Mouse (Mus musculus) myocyte (in vitro differentiated cells): ENCODE data around the gene Tmem120b. TPM values are rescaled to one million over a fixed set of nuclear protein-coding genes. Genes with fewer than 3 reads are reported as not detected.

Experiments used
- H3K27me3 ChIP-seq: one replicate; pipeline ENCODE4 v1.6.1; 2011; ENCODE audit not compliant: control insufficient read depth, insufficient read depth, insufficient read length
- H3K36me3 ChIP-seq: one replicate; pipeline ENCODE4 v1.6.1; 2011; ENCODE audit not compliant: control insufficient read depth, insufficient read depth
- H3K4me2 ChIP-seq: one replicate; pipeline ENCODE4 v1.6.1; 2011; ENCODE audit warnings: low read depth, control low read depth
- H3K4me3 ChIP-seq: one replicate; pipeline ENCODE4 v1.5.1; 2011; ENCODE audit warnings: mild to moderate bottlenecking, control low read depth, moderate library complexity
- H3K79me2 ChIP-seq: one replicate; pipeline ENCODE4 v1.6.1; 2011; ENCODE audit not compliant: control insufficient read depth, insufficient read depth
- H3ac ChIP-seq: one replicate; pipeline ENCODE4 v1.6.1; 2011; ENCODE audit not compliant: control insufficient read depth, insufficient read length
- CEBPB ChIP-seq: IDR thresholded peaks from 2 replicates; pipeline ENCODE4 v1.6.1; 2011; ENCODE audit warnings: mild to moderate bottlenecking, moderate library complexity; ENCODE audit not compliant: poor library complexity, insufficient read depth, severe bottlenecking
- E2F4 ChIP-seq: IDR thresholded peaks from one replicate; pipeline ENCODE4 v1.6.1; 2011; ENCODE audit warnings: mild to moderate bottlenecking, control low read depth, moderate library complexity; ENCODE audit not compliant: insufficient read depth
- MAX ChIP-seq: IDR thresholded peaks from one replicate; pipeline ENCODE4 v1.6.1; 2011; ENCODE audit warnings: low read depth, mild to moderate bottlenecking, control low read depth
- MYOD1 ChIP-seq, 3 experiments: IDR thresholded peaks; one replicate each; pipeline ENCODE4 v1.6.1; 2011; ENCODE audit warnings: control low read depth in 2 of 3, low read depth in 2 of 3, mild to moderate bottlenecking in 2 of 3, moderate library complexity in 1 of 3; ENCODE audit not compliant: insufficient read length in 2 of 3, control insufficient read depth in 1 of 3
- MYOG ChIP-seq, 3 experiments: IDR thresholded peaks; one replicate each; pipeline ENCODE4 v1.6.1; 2011; ENCODE audit warnings: control low read depth in 2 of 3, low read depth in 2 of 3, mild to moderate bottlenecking in 2 of 3; ENCODE audit not compliant: insufficient read length in 2 of 3, control insufficient read depth in 1 of 3, insufficient read depth in 1 of 3
- POLR2A ChIP-seq: IDR thresholded peaks from one replicate; pipeline ENCODE4 v1.6.1; 2011; ENCODE audit warnings: low read depth, mild to moderate bottlenecking, control low read depth, moderate library complexity; ENCODE audit not compliant: insufficient read length
- POLR2AphosphoS2 ChIP-seq: IDR thresholded peaks from one replicate; pipeline ENCODE4 v1.6.1; 2011; ENCODE audit warnings: low read depth, control low read depth; ENCODE audit not compliant: insufficient read length
- REST ChIP-seq: IDR thresholded peaks from one replicate; pipeline ENCODE4 v1.6.1; 2011; ENCODE audit warnings: mild to moderate bottlenecking, control low read depth, moderate library complexity; ENCODE audit not compliant: insufficient read depth, insufficient read length
- SRF ChIP-seq: IDR thresholded peaks from one replicate; pipeline ENCODE4 v1.6.1; 2011; ENCODE audit warnings: low read depth; ENCODE audit not compliant: control insufficient read depth, insufficient read length
- TCF12 ChIP-seq: IDR thresholded peaks from one replicate; pipeline ENCODE4 v1.6.1; 2011; ENCODE audit warnings: mild to moderate bottlenecking, control low read depth; ENCODE audit not compliant: poor library complexity, insufficient read depth, severe bottlenecking
- TCF3 ChIP-seq: IDR thresholded peaks from one replicate; pipeline ENCODE4 v1.6.1; 2011; ENCODE audit warnings: low read depth, control low read depth; ENCODE audit not compliant: insufficient read length
- USF1 ChIP-seq: IDR thresholded peaks from one replicate; pipeline ENCODE4 v1.6.1; 2011; ENCODE audit warnings: low read depth, mild to moderate bottlenecking, control low read depth, moderate library complexity
- polyA plus RNA-seq: library from polyadenylated mRNA; unstranded; fragments of >200 nt; fragmentation: generic; extraction: Trizol; gene quantifications from one replicate; pipeline ENCODE4 v1.2.1, GENCODE M21; 2012; ENCODE audit warnings: missing spikeins

Tmem120b gene
- polyA plus RNA-seq, 1 experiment = 41.3 TPM

DNA sequence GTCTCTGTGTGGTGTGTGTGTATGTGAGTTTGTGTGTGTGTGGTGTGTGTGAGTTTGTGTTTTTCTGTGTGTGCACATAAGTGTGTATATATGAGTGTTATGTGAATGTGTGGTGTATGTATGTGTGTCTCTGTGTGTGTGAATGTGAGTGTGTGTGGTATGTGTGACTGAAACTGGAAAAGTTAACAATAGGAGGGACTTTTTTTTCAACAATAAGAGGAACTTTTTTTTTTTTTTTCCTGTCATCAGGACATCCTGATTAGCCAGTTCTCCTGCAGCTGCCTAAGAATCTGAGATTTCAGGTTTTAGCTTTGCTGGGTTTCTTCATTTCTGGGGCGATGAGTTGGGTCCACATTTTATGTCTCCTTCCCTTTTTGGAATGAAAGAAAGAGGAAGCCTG, 11.4 kb downstream of the Tmem120b start:
- peak overlapping the region; percentile 40 for H3K4me2 ChIP-seq

DNA sequence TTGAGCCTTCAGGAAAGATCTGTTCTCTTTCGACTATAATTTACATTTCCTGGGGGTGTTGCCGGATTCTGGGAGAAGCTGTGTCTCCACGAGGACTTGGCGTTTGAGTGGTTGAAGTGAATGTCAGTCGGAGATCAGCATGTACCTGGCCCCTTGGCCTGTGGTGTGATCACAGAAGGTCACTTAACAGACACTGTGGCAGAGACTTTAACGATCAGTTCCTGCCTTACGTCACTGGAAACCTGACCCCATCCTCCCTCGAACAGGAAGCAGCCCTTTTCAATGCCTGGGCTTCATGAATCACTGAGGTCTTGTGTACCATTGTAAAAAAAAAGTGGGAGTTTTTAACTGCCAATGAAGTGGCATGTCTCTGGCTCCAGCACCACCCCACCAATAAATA, 11.8 kb downstream of the Tmem120b start:
- Histone ChIP-seq H3K36me3 (no peaks in the 10 kb centered on the region), H3K4me2 (no peak overlapping the region), H3ac (no peak overlapping the region), H3K27me3 (no peaks in the 10 kb centered on the region), H3K4me3 (no peak overlapping the region), H3K79me2 (peaks cover 39% of the 10 kb centered on the region)
- TF ChIP-seq REST = no peak
- no peak for TF ChIP-seq TCF12

More for the DNA sequence above, 11.4 kb downstream of the Tmem120b start:
- H3K27me3 ChIP-seq = no peaks in the 10 kb centered on the region
- H3K4me3 ChIP-seq = no peak overlapping the region
- no peak overlapping the region for H3ac ChIP-seq
- TF ChIP-seq TCF12 (no peak), E2F4 (no peak), USF1 (no peak), POLR2A (no peak), TCF3 (no peak), CEBPB (no peak), MYOD1 (IDR thresholded peaks at IDR 0.05; ENCODE audit: control insufficient read depth in 1 of 3, insufficient read length in 2 of 3, low read depth in 2 of 3) (no peak), POLR2AphosphoS2 (no peak), MAX (no peak), MYOG (IDR thresholded peaks at IDR 0.05; ENCODE audit: control insufficient read depth in 1 of 3, insufficient read depth in 1 of 3, insufficient read length in 2 of 3, low read depth in 2 of 3) (no peak), SRF (no peak), REST (no peak)
- peaks cover 35% of the 10 kb centered on the region for H3K79me2 ChIP-seq
- H3K36me3 ChIP-seq = no peaks in the 10 kb centered on the region

- H3K27me3 ChIP-seq = no peaks in the 10 kb centered on the region
- H3K79me2 ChIP-seq = peaks cover 39% of the 10 kb centered on the region
- H3K4me2 ChIP-seq = no peak overlapping the region
- no peak overlapping the region for H3K4me3 ChIP-seq
- TF ChIP-seq E2F4 (no peak), CEBPB (no peak)
- no peaks in the 10 kb centered on the region for H3K36me3 ChIP-seq
- no peak overlapping the region for H3ac ChIP-seq
Observed at GRCm38 (mm10) chr5:123080510-123080909, 12.3 kb downstream of the Tmem120b start.

- Histone ChIP-seq H3ac (no peak overlapping the region), H3K4me3 (no peak overlapping the region), H3K79me2 (peaks cover 41% of the 10 kb centered on the region), H3K27me3 (no peaks in the 10 kb centered on the region), H3K4me2 (no peak overlapping the region), H3K36me3 (no peaks in the 10 kb centered on the region)
- TF ChIP-seq MYOD1 (IDR thresholded peaks at IDR 0.05; ENCODE audit: control insufficient read depth in 1 of 3, insufficient read length in 2 of 3, low read depth in 2 of 3) (peak in 1 of 3 experiments; percentile 11), SRF (no peak), TCF3 (no peak), POLR2AphosphoS2 (no peak), TCF12 (no peak), CEBPB (no peak), POLR2A (no peak)
Observed at GRCm38 (mm10) chr5:123083340-123084050, 15.3 kb downstream of the Tmem120b start.

DNA sequence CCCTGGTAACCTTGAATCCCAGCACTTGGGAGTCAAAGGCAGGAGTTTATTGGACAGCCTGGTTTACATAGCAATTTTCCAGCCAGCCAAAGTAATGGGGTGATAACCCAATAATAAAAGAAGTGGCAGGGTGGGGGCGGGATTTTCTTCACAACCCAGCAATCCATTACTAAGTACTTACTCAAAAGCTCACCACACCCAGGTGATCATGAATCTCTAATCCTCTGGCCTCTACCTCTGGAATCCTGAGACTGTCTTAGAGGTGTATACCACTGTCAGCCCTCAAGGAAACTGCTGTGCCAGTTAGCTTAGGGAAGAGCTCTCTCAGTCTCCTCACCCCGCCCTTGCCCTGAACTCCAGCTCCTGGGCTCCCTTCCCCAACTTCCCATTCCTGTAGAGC, 18.3 kb downstream of the Tmem120b start:
- H3K4me3 ChIP-seq = no peak overlapping the region
- H3K36me3 ChIP-seq = no peaks in the 10 kb centered on the region
- no peaks in the 10 kb centered on the region for H3K27me3 ChIP-seq
- no peak overlapping the region for H3ac ChIP-seq
- TF ChIP-seq CEBPB (no peak), TCF3 (no peak), USF1 (no peak), POLR2AphosphoS2 (no peak), MYOG (IDR thresholded peaks at IDR 0.05; ENCODE audit: control insufficient read depth in 1 of 3, insufficient read depth in 1 of 3, insufficient read length in 2 of 3, low read depth in 2 of 3) (no peak), MAX (no peak), TCF12 (no peak), POLR2A (no peak), REST (no peak), E2F4 (no peak), SRF (no peak), MYOD1 (IDR thresholded peaks at IDR 0.05; ENCODE audit: control insufficient read depth in 1 of 3, insufficient read length in 2 of 3, low read depth in 2 of 3) (no peak)
- H3K4me2 ChIP-seq = no peak overlapping the region
- peaks cover 14% of the 10 kb centered on the region for H3K79me2 ChIP-seq
